Mouse (Mus musculus): ENCODE results near the gene Tars. TPM values are rescaled to one million over a fixed set of nuclear protein-coding genes. Genes with fewer than 3 reads are reported as not detected.

Tars gene
- total and polyA plus RNA-seq, 2 experiments from 2014 or later = 11.2 to 22.3 TPM

GRCm38 (mm10) chr15:11380087-11380530, 19.4 kb downstream of the Tars start:
- no peaks in the 10 kb centered on the region for H3K27me3 ChIP-seq (ENCODE audit: control insufficient read depth, insufficient read depth, low read length)
- no peak overlapping the region for H3K4me3 ChIP-seq (ENCODE audit: low read depth, low read length)
- H3K4me1 ChIP-seq (ENCODE audit: control insufficient read depth, insufficient read depth) = no peaks in the 10 kb centered on the region
- peak; percentile 19 for DNase-seq (ENCODE audit: low spot score)
- ATAC-seq (ENCODE audit: insufficient read depth, low read depth) = no peak
- 43% methylated on average over 8 of the region's 8 CpGs for WGBS
- no peaks in the 10 kb centered on the region for H3K9me3 ChIP-seq (replicated peaks; ENCODE audit: control insufficient read depth, low read length)
- no peak for TF ChIP-seq EP300 (IDR thresholded peaks at IDR 0.05; ENCODE audit: low read depth)
- peak; percentile 61 for TF ChIP-seq CTCF (IDR thresholded peaks at IDR 0.05; ENCODE audit: low read depth)
- no peak overlapping the region for H3K27ac ChIP-seq (ENCODE audit: low read depth)
- H3K36me3 ChIP-seq (replicated peaks; ENCODE audit: control insufficient read depth, insufficient read depth, low read length) = peaks cover 15% of the 10 kb centered on the region
- no peak overlapping the region for H3K9ac ChIP-seq (replicated peaks; ENCODE audit: low read depth, low read length)
- H3K4me2 ChIP-seq (ENCODE audit: low read depth, low read length) = no peak overlapping the region

- 76% methylated on average over 8 of the region's 8 CpGs for WGBS
- H3K9ac ChIP-seq (replicated peaks; ENCODE audit: low read depth, low read length) = no peak overlapping the region
- H3K27me3 ChIP-seq (ENCODE audit: control insufficient read depth, insufficient read depth, low read length) = no peaks in the 10 kb centered on the region
- H3K4me3 ChIP-seq (ENCODE audit: low read depth, low read length) = no peak overlapping the region
- no peaks in the 10 kb centered on the region for H3K4me1 ChIP-seq (ENCODE audit: control insufficient read depth, insufficient read depth)
- DNase-seq (ENCODE audit: low spot score) (no peak), ATAC-seq (ENCODE audit: insufficient read depth, low read depth) (no peak)
- H3K27ac ChIP-seq (ENCODE audit: low read depth) = no peak overlapping the region
- peaks cover 9% of the 10 kb centered on the region for H3K36me3 ChIP-seq (replicated peaks; ENCODE audit: control insufficient read depth, insufficient read depth, low read length)
- H3K9me3 ChIP-seq (replicated peaks; ENCODE audit: control insufficient read depth, low read length) = no peaks in the 10 kb centered on the region
- H3K4me2 ChIP-seq (ENCODE audit: low read depth, low read length) = no peak overlapping the region
- no peak for TF ChIP-seq EP300 (IDR thresholded peaks at IDR 0.05; ENCODE audit: low read depth)
- TF ChIP-seq CTCF (IDR thresholded peaks at IDR 0.05; ENCODE audit: low read depth) = no peak
Observed at GRCm38 (mm10) chr15:11379431-11380086, 19.9 kb downstream of the Tars start.

GRCm38 (mm10) chr15:11370477-11371085, 28.9 kb downstream of the Tars start:
- Histone ChIP-seq H3K4me3 (ENCODE audit: low read depth, low read length) (no peak overlapping the region), H3K27ac (ENCODE audit: low read depth) (no peak overlapping the region), H3K36me3 (replicated peaks; ENCODE audit: control insufficient read depth, insufficient read depth, low read length) (no peaks in the 10 kb centered on the region), H3K27me3 (ENCODE audit: control insufficient read depth, insufficient read depth, low read length) (no peaks in the 10 kb centered on the region), H3K9ac (replicated peaks; ENCODE audit: low read depth, low read length) (no peak overlapping the region), H3K4me1 (ENCODE audit: control insufficient read depth, insufficient read depth) (no peaks in the 10 kb centered on the region), H3K9me3 (replicated peaks; ENCODE audit: control insufficient read depth, low read length) (no peaks in the 10 kb centered on the region), H3K4me2 (ENCODE audit: low read depth, low read length) (no peak overlapping the region)
- DNase-seq (ENCODE audit: low spot score) (no peak), ATAC-seq (ENCODE audit: insufficient read depth, low read depth) (no peak)
- WGBS = 80% methylated on average over 7 of the region's 7 CpGs
- TF ChIP-seq CTCF (IDR thresholded peaks at IDR 0.05; ENCODE audit: low read depth) (no peak), EP300 (IDR thresholded peaks at IDR 0.05; ENCODE audit: low read depth) (no peak)

GRCm38 (mm10) chr15:11369572-11369971, 29.9 kb downstream of the Tars start:
- Histone ChIP-seq H3K4me3 (ENCODE audit: low read depth, low read length) (no peak overlapping the region), H3K9ac (replicated peaks; ENCODE audit: low read depth, low read length) (no peak overlapping the region), H3K27ac (ENCODE audit: low read depth) (no peak overlapping the region), H3K4me2 (ENCODE audit: low read depth, low read length) (no peak overlapping the region), H3K36me3 (replicated peaks; ENCODE audit: control insufficient read depth, insufficient read depth, low read length) (no peaks in the 10 kb centered on the region), H3K4me1 (ENCODE audit: control insufficient read depth, insufficient read depth) (no peaks in the 10 kb centered on the region), H3K9me3 (replicated peaks; ENCODE audit: control insufficient read depth, low read length) (no peaks in the 10 kb centered on the region), H3K27me3 (ENCODE audit: control insufficient read depth, insufficient read depth, low read length) (no peaks in the 10 kb centered on the region)
- WGBS = 70% methylated on average over 3 of the region's 3 CpGs
- ATAC-seq (ENCODE audit: insufficient read depth, low read depth) (no peak), DNase-seq (ENCODE audit: low spot score) (no peak)
- no peak for TF ChIP-seq EP300 (IDR thresholded peaks at IDR 0.05; ENCODE audit: low read depth)
- TF ChIP-seq CTCF (IDR thresholded peaks at IDR 0.05; ENCODE audit: low read depth) = no peak

GRCm38 (mm10) chr15:11364795-11365194, 34.7 kb downstream of the Tars start:
- WGBS = 82% methylated on average over 1 of the region's 1 CpGs
- TF ChIP-seq CTCF (IDR thresholded peaks at IDR 0.05; ENCODE audit: low read depth) (no peak), EP300 (IDR thresholded peaks at IDR 0.05; ENCODE audit: low read depth) (no peak)
- no peak for DNase-seq (ENCODE audit: low spot score)

More at GRCm38 (mm10) chr15:11364795-11365194, 34.7 kb downstream of the Tars start:
- Histone ChIP-seq H3K4me3 (ENCODE audit: low read depth, low read length) (no peak overlapping the region), H3K4me1 (ENCODE audit: control insufficient read depth, insufficient read depth) (no peaks in the 10 kb centered on the region), H3K36me3 (replicated peaks; ENCODE audit: control insufficient read depth, insufficient read depth, low read length) (no peaks in the 10 kb centered on the region), H3K9me3 (replicated peaks; ENCODE audit: control insufficient read depth, low read length) (no peaks in the 10 kb centered on the region), H3K27me3 (ENCODE audit: control insufficient read depth, insufficient read depth, low read length) (no peaks in the 10 kb centered on the region), H3K9ac (replicated peaks; ENCODE audit: low read depth, low read length) (no peak overlapping the region), H3K4me2 (ENCODE audit: low read depth, low read length) (no peak overlapping the region), H3K27ac (ENCODE audit: low read depth) (no peak overlapping the region)
- ATAC-seq (ENCODE audit: insufficient read depth, low read depth) = no peak
